In the genomic region with DNA sequence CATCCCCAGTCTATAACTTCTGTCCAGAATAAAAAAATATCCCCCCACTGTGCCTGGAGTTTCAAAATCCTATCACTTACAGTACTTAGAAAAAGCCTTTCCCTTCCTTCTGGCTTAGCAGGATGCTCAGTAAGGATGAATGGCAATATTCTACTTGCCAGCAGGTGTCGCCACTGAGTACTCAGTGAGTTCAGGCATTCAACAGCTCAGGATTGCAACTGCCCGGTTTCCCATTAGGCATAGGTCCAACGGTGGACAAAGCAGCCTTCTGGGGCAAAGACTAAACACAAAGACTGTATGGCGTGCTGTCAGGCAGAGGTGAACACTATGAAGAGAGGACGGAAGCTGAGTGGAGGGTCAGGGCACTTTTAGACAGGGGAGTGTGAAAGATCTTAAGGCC, we compare ENCODE assay signal across 8 mouse cellular contexts.
DNase-seq lines count a peak whose midpoint lies in the region; ATAC-seq and TF ChIP-seq lines count a peak whose summit lies in the region.

No protein-coding gene starts in this region.

- H3K36me3 ChIP-seq in intestine, embryonic 14.5 days (ENCODE audit: control insufficient read depth, insufficient read depth, low read length) = no peaks in the 10 kb centered on the region
- H3K36me3 ChIP-seq in intestine, embryonic 15.5 days = no peaks in the 10 kb centered on the region
- H3K36me3 ChIP-seq in intestine, postnatal 0 days (ENCODE audit: control insufficient read depth, insufficient read depth) = no peaks in the 10 kb centered on the region
- H3K36me3 ChIP-seq in testis, adult 2 months (ENCODE audit: control insufficient read depth, insufficient read depth, low read length) = no peaks in the 10 kb centered on the region

- H3K4me1 ChIP-seq in intestine, embryonic 14.5 days (replicated peaks; ENCODE audit: control insufficient read depth, insufficient read depth, low read length) = no peaks in the 10 kb centered on the region
- no peaks in the 10 kb centered on the region for H3K4me1 ChIP-seq in intestine, embryonic 15.5 days (replicated peaks)
- no peaks in the 10 kb centered on the region for H3K4me1 ChIP-seq in intestine, postnatal 0 days (replicated peaks; ENCODE audit: control insufficient read depth, insufficient read depth, low read length)
- H3K4me1 ChIP-seq in testis, adult 2 months (ENCODE audit: control insufficient read depth, insufficient read depth, low read length) = no peaks in the 10 kb centered on the region

- no peak overlapping the region for H3K4me2 ChIP-seq in intestine, embryonic 14.5 days (ENCODE audit: low read length)
- H3K4me2 ChIP-seq in intestine, embryonic 15.5 days (replicated peaks) = no peak overlapping the region
- H3K4me2 ChIP-seq in intestine, postnatal 0 days (replicated peaks; ENCODE audit: low read depth) = no peak overlapping the region

- DNase-seq in intestine, embryonic 14.5 days (ENCODE audit: low spot score) = peak; percentile 97
- DNase-seq in cerebellum, adult 8-10 months = peak; percentile 78
- peak; percentile 71 to 87 for DNase-seq in frontal cortex, postnatal 10 days (ENCODE audit: low spot score in 2 of 2)
- DNase-seq in left cerebral cortex, postnatal 4 days = peak; percentile 93
- peak; percentile 62 for DNase-seq in naive thymus-derived CD4-positive, alpha-beta T cell, adult 2 months (ENCODE audit: low read depth)

- 0 out of 2 replicates have a peak, but pooled peaks cover 3% of the 10 kb centered on the region for H3K27me3 ChIP-seq in intestine, embryonic 14.5 days (replicated peaks; ENCODE audit: control insufficient read depth, insufficient read depth, low read length)
- no peaks in the 10 kb centered on the region for H3K27me3 ChIP-seq in intestine, embryonic 15.5 days (replicated peaks)
- no peaks in the 10 kb centered on the region; the same call in 1 of the 2 replicates for H3K27me3 ChIP-seq in intestine, postnatal 0 days (replicated peaks; ENCODE audit: control insufficient read depth, insufficient read depth, low read length)
- no peaks in the 10 kb centered on the region for H3K27me3 ChIP-seq in testis, adult 2 months (ENCODE audit: control insufficient read depth, insufficient read depth, low read length)

- H3K9ac ChIP-seq in intestine, embryonic 14.5 days (ENCODE audit: low read length) = no peak overlapping the region
- no peak overlapping the region for H3K9ac ChIP-seq in intestine, embryonic 15.5 days
- no peak overlapping the region for H3K9ac ChIP-seq in intestine, postnatal 0 days (ENCODE audit: low read depth, low read length)

- intact Hi-C loops in left cerebral cortex, postnatal 4 days (cut with DNase I) = loop anchor here (10.0 kb wide), 1 partner anchor 513 kb away; the partner anchor contains the start of gene Pou3f1

- no peak for ATAC-seq in intestine, embryonic 14.5 days (replicated peaks; ENCODE audit: low FRiP score, low TSS enrichment, low read depth)
- ATAC-seq in intestine, embryonic 15.5 days = no peak
- no peak for ATAC-seq in intestine, postnatal 0 days

- TF ChIP-seq CTCF in intestine, postnatal 0 days (IDR thresholded peaks at IDR 0.05; ENCODE audit: low read depth) = peak; percentile 95
- peak; percentile 74; the same call in 1 of the 2 replicates for TF ChIP-seq CTCF in testis, adult 2 months (IDR thresholded peaks at IDR 0.05; ENCODE audit: control insufficient read depth, insufficient read depth, insufficient replicate concordance, low read depth, low read length)

- no peaks in the 10 kb centered on the region for H3K9me3 ChIP-seq in intestine, embryonic 14.5 days (ENCODE audit: control insufficient read depth, low read length)
- no peaks in the 10 kb centered on the region for H3K9me3 ChIP-seq in intestine, embryonic 15.5 days
- no peaks in the 10 kb centered on the region for H3K9me3 ChIP-seq in intestine, postnatal 0 days (ENCODE audit: control insufficient read depth)

- WGBS in intestine, embryonic 14.5 days = 6% methylated on average over 5 of the region's 5 CpGs
- 9% methylated on average over 5 of the region's 5 CpGs for whole genome bisulfite sequencing in intestine, embryonic 15.5 days
- WGBS in intestine, postnatal 0 days = 7% methylated on average over 5 of the region's 5 CpGs

- no peak for TF ChIP-seq POLR2A in testis, adult 2 months (IDR thresholded peaks at IDR 0.05; ENCODE audit: control insufficient read depth, low read depth, low read length)

- H3K4me3 ChIP-seq in intestine, embryonic 14.5 days (ENCODE audit: low read depth, low read length) = no peak overlapping the region
- H3K4me3 ChIP-seq in intestine, embryonic 15.5 days (replicated peaks) = no peak overlapping the region
- H3K4me3 ChIP-seq in intestine, postnatal 0 days (ENCODE audit: low read depth, low read length) = no peak overlapping the region
- no peak overlapping the region for H3K4me3 ChIP-seq in testis, adult 2 months (ENCODE audit: control insufficient read depth, low read depth, low read length)

- no peak overlapping the region for H3K27ac ChIP-seq in intestine, embryonic 14.5 days (ENCODE audit: low read depth)
- H3K27ac ChIP-seq in intestine, embryonic 15.5 days = no peak overlapping the region
- no peak overlapping the region for H3K27ac ChIP-seq in intestine, postnatal 0 days (ENCODE audit: low read depth, low read length)
- H3K27ac ChIP-seq in testis, adult 2 months (ENCODE audit: control insufficient read depth, insufficient read depth, low read depth, low read length) = no peak overlapping the region
